Mouse (Mus musculus) G1E (cell line): ENCODE data around the gene Rrm1. TPM values are rescaled to one million over a fixed set of nuclear protein-coding genes. Genes with fewer than 3 reads are reported as not detected.
"Not testable (repeated sequence)": the region's sequence is repeated elsewhere in the genome, so short reads cannot be mapped to it uniquely, and the experiment has no call there.

Experiments used
- ATAC-seq: 2 replicates; pipeline ENCODE4 v1.8.0; 2016; ENCODE audit warnings: mild to moderate bottlenecking; ENCODE audit not compliant: insufficient number of reproducible peaks, poor library complexity, low FRiP score, severe bottlenecking; ENCODE audit errors: extremely low read depth
- DNase-seq: peaks from one replicate; pipeline ENCODE4 v3.0.0; 2012; ENCODE audit warnings: low spot score
- H3K27me3 ChIP-seq: 2 replicates; pipeline ENCODE4 v1.6.1; 2012; ENCODE audit warnings: mild to moderate bottlenecking, low read length, inconsistent platforms; ENCODE audit not compliant: insufficient read depth
- H3K36me3 ChIP-seq: replicated peaks from 2 replicates; pipeline ENCODE3; 2012; ENCODE audit warnings: mild to moderate bottlenecking, inconsistent platforms
- H3K4me1 ChIP-seq: 2 replicates; pipeline ENCODE4 v1.6.1; 2012; ENCODE audit warnings: low read depth, low read length, inconsistent platforms, mixed read lengths; ENCODE audit not compliant: insufficient read depth
- H3K4me3 ChIP-seq: 2 replicates; pipeline ENCODE4 v1.5.1; 2012; ENCODE audit warnings: low read depth, mild to moderate bottlenecking, inconsistent platforms, low read length, moderate library complexity, mixed read lengths
- H3K9me3 ChIP-seq: replicated peaks from 2 replicates; pipeline ENCODE4 v1.6.1; 2012; ENCODE audit warnings: inconsistent platforms
- CTCF ChIP-seq: IDR thresholded peaks from 2 replicates; pipeline ENCODE4 v1.5.1; 2012; ENCODE audit warnings: low read depth, low read length, inconsistent platforms, mixed read lengths
- GATA1 ChIP-seq: IDR thresholded peaks from 2 replicates; pipeline ENCODE4 v1.6.1; 2012; ENCODE audit warnings: borderline replicate concordance, low read length, inconsistent platforms, mixed read lengths
- GATA2 ChIP-seq: IDR thresholded peaks from 2 replicates; pipeline ENCODE4 v1.6.1; 2012; ENCODE audit warnings: low read depth, low read length, inconsistent platforms, borderline replicate concordance
- POLR2AphosphoS5 ChIP-seq: IDR thresholded peaks from 2 replicates; pipeline ENCODE4 v1.6.1; 2012; ENCODE audit warnings: low read depth, low read length, inconsistent platforms; ENCODE audit not compliant: insufficient replicate concordance
- TAL1 ChIP-seq: conservative IDR thresholded peaks from 2 replicates; pipeline ENCODE4 v1.6.1; 2012; ENCODE audit warnings: low read depth, low read length, inconsistent platforms, mixed read lengths
- polyA plus RNA-seq: library from polyadenylated mRNA; stranded (reverse); fragments of >175 nt; gene quantifications from 2 replicates; pipeline ENCODE4 v1.2.3, GENCODE M21; 2012
- total RNA-seq, 2 experiments: library from RNA; stranded (forward) in 1 of 2; stranded (reverse) in 1 of 2; fragments of 200-1000 nt in 1 of 2; fragments of >200 nt in 1 of 2; fragmentation: Nextera tagmentation in 1 of 2; gene quantifications; 2 replicates each; pipeline ENCODE4 v1.2.3; 2014 to 2017

Gene Rrm1
- total and polyA plus RNA-seq, 3 experiments = 131 to 591 (median 285) TPM

DNA sequence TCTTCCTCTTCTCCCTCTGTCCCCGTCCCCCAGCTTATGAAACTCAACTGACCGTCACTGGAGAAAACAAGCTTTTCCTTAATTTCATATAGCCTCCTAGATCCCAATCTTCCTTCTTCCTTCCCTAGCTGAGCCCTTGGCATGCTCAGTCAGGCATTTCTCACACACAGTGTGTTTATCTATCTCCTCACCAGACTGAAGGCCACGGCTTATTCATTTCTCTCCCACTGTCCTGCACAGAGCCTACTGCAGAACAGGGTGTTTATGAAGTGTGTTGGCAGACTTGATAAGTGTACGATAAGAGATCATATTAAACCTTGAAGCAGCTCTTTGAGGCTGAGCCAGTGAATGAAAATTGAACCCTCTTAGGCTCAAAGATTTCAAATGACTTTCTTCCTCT lies 39.3 kb downstream of the Rrm1 start:
- Histone ChIP-seq H3K27me3 (peaks cover 13% of the 10 kb centered on the region), H3K36me3 (peaks cover 8% of the 10 kb centered on the region), H3K4me3 (no peak overlapping the region), H3K9me3 (no peaks in the 10 kb centered on the region), H3K4me1 (peaks cover 35% of the 10 kb centered on the region)
- ATAC-seq (no peak), DNase-seq (no peak)
- TF ChIP-seq GATA1 (no peak), TAL1 (no peak), GATA2 (no peak), CTCF (no peak)

DNA sequence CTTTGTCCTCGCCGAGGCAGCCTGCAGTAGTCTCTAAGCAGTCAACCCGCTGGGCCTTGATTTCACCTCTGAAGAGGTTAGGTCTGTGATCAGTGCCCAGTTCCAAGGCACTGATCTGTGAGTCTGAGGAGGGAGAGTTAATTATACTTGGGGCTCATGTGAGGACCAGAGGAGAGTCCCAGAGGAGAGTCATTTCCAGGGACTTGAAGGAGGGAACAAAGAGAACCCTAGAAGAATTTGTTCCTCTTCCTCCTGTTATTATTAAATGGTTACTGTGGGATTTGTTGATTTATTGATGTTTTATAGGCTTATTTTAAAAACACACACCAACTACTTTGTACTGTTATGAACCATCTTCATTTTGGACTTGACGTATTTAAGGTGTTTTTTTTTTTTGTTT lies 40.1 kb downstream of the Rrm1 start, which contains the start of gene Olfr543:
Gene Olfr543, minus strand, starts transcription at position 101 of the 400 bp plus-strand sequence.
- ATAC-seq (no peak), DNase-seq (no peak)
- H3K4me1 ChIP-seq = peaks cover 43% of the 10 kb centered on the region
- H3K9me3 ChIP-seq = no peaks in the 10 kb centered on the region
- peaks cover 8% of the 10 kb centered on the region for H3K36me3 ChIP-seq
- H3K4me3 ChIP-seq = no peak within 1 kb of the TSS
- H3K27me3 ChIP-seq = peaks cover 13% of the 10 kb centered on the region
- TF ChIP-seq GATA2 (no peak), GATA1 (no peak), CTCF (no peak), TAL1 (no peak), POLR2AphosphoS5 (no peak)

- Histone ChIP-seq H3K9me3 (no peaks in the 10 kb centered on the region), H3K4me3 (no peak overlapping the region), H3K27me3 (peaks cover 13% of the 10 kb centered on the region), H3K36me3 (no peaks in the 10 kb centered on the region), H3K4me1 (peaks cover 54% of the 10 kb centered on the region)
- ATAC-seq (no peak), DNase-seq (no peak)
- TF ChIP-seq GATA1 = no peak
These were observed 42.2 kb downstream of the Rrm1 start for GRCm38 (mm10) chr7:102483665-102484064.

DNA sequence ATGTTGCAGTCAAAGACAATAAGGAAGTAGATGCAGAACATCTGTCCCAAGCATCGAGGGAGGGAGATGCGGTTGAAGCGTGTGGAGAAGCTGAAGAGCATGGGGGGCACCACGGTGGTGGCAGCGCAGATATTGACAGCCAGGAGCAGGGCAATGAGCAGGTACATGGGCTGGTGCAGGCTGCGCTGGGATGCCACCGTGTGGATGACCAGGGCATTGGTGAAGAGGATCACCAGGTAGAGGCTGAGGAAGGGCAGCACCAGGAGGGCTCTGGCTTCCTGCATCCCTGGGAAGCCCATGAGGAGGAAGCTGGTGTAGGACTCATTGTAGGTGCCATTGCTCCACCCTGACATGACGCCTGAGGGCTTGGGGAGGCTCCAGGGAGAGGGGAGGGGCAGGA lies 43.3 kb downstream of the Rrm1 start:
- not testable (repeated sequence) for H3K4me3 ChIP-seq, H3K36me3 ChIP-seq, H3K9me3 ChIP-seq, ATAC-seq, DNase-seq
- H3K4me1 ChIP-seq = peaks cover 50% of the 10 kb centered on the region
- H3K27me3 ChIP-seq = peaks cover 13% of the 10 kb centered on the region

- Histone ChIP-seq H3K9me3 (no peaks in the 10 kb centered on the region), H3K36me3 (no peaks in the 10 kb centered on the region), H3K4me1 (peaks cover 46% of the 10 kb centered on the region), H3K4me3 (no peak overlapping the region; the same call in 1 of the 2 replicates), H3K27me3 (peaks cover 14% of the 10 kb centered on the region)
- TF ChIP-seq CTCF (no peak), TAL1 (no peak; the same call in 1 of the 2 replicates), POLR2AphosphoS5 (no peak), GATA2 (no peak), GATA1 (no peak)
- peak; percentile 54 for ATAC-seq
- DNase-seq = no peak
These were observed 44.6 kb downstream of the Rrm1 start for GRCm38 (mm10) chr7:102486105-102486504.

GRCm38 (mm10) chr7:102488161-102488560 lies 46.7 kb downstream of the Rrm1 start, which contains the start of gene Olfr544:
Olfr544 (minus strand) TSS chr7:102488313.
- Histone ChIP-seq H3K4me1 (peaks cover 43% of the 10 kb centered on the region), H3K9me3 (no peaks in the 10 kb centered on the region), H3K36me3 (no peaks in the 10 kb centered on the region), H3K4me3 (no peak within 1 kb of the TSS), H3K27me3 (peaks cover 10% of the 10 kb centered on the region)
- no peak for DNase-seq
- TF ChIP-seq POLR2AphosphoS5 (no peak), TAL1 (no peak), GATA2 (no peak), GATA1 (no peak), CTCF (no peak)
- no peak for ATAC-seq

DNA sequence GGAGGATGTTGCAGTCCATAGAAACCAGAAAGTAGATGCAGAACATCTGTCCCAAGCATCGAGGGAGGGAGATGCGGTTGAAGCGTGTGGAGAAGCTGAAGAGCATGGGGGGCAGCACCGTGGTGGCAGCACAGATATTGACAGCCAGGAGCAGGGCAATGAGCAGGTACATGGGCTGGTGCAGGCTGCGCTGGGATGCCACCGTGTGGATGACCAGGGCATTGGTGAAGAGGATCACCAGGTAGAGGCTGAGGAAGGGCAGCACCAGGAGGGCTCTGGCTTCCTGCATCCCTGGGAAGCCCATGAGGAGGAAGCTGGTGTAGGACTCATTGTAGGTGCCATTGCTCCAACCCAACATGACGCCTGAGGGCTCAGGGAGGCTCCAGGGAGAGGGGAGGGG lies 52.9 kb downstream of the Rrm1 start:
- H3K4me3 ChIP-seq, H3K36me3 ChIP-seq, H3K4me1 ChIP-seq, ATAC-seq, DNase-seq, H3K9me3 ChIP-seq: not testable (repeated sequence)
- peaks cover 14% of the 10 kb centered on the region for H3K27me3 ChIP-seq
